Comparison of ENCODE assay signal across 11 mouse cellular contexts in genomic region chr7:125478391-125478984, GRCm38 (mm10). TPM values are rescaled to one million over a fixed set of nuclear protein-coding genes. Genes with fewer than 3 reads are reported as not detected.
DNase-seq lines count a peak whose midpoint lies in the region; ATAC-seq lines count a peak whose summit lies in the region.
"Had no signal": no experiment of that assay in that cellular context is flagged by ENCODE, and none has a peak within 500 bp of the region (broad histone marks: within the 10 kb centered on the region; RNA-seq: fewer than 3 reads in every experiment).

No protein-coding gene starts in this region.

- no peaks in the 10 kb centered on the region for H3K27me3 ChIP-seq in liver, embryonic 16.5 days (ENCODE audit: control insufficient read depth, insufficient read depth, low read depth, low read length)
- H3K27me3 ChIP-seq in forebrain, embryonic 15.5 days = no peaks in the 10 kb centered on the region
- H3K27me3 ChIP-seq: neural tube, embryonic 13.5 days had no signal

- H3K27ac ChIP-seq in liver, embryonic 16.5 days (ENCODE audit: low read length) = peak overlapping the region; percentile 67
- no peak overlapping the region for H3K27ac ChIP-seq in forebrain, embryonic 15.5 days (replicated peaks)
- H3K27ac ChIP-seq: hindbrain, embryonic 10.5 days; midbrain, embryonic 10.5 days; neural tube, embryonic 13.5 days had no signal

- peaks cover 22% of the 10 kb centered on the region for H3K4me1 ChIP-seq in liver, embryonic 16.5 days (ENCODE audit: control insufficient read depth, low read depth, low read length)
- peaks cover 17% of the 10 kb centered on the region; the same call in 1 of the 2 replicates for H3K4me1 ChIP-seq in forebrain, embryonic 15.5 days

- H3K4me3 ChIP-seq in liver, embryonic 16.5 days (ENCODE audit: low read depth, low read length) = no peak overlapping the region
- H3K4me3 ChIP-seq in forebrain, embryonic 15.5 days = no peak overlapping the region
- H3K4me3 ChIP-seq: hindbrain, embryonic 10.5 days; midbrain, embryonic 10.5 days; neural tube, embryonic 13.5 days had no signal

- DNase-seq in ovary, postnatal 36 days (ENCODE audit: low spot score) = peak; percentile 24
- no peak for DNase-seq in ovary, postnatal 14 days (ENCODE audit: low spot score)
- DNase-seq in induced T-regulatory cell, adult 2 months (ENCODE audit: low read depth) = peak; percentile 46
- DNase-seq in thymus, postnatal 4 days = no peak
- DNase-seq in cerebellum, postnatal 14 days = no peak
- DNase-seq: forebrain, postnatal 0 days had no signal

- no peaks in the 10 kb centered on the region for H3K9me3 ChIP-seq in liver, embryonic 16.5 days (replicated peaks; ENCODE audit: control insufficient read depth, low read length)
- H3K9me3 ChIP-seq in forebrain, embryonic 15.5 days = no peaks in the 10 kb centered on the region
- H3K9me3 ChIP-seq: hindbrain, embryonic 10.5 days; midbrain, embryonic 10.5 days; neural tube, embryonic 13.5 days had no signal

- H3K9ac ChIP-seq in liver, embryonic 16.5 days (ENCODE audit: low read depth, low read length) = no peak overlapping the region
- no peak overlapping the region for H3K9ac ChIP-seq in forebrain, embryonic 15.5 days (replicated peaks)
- H3K9ac ChIP-seq: forebrain, postnatal 0 days; neural tube, embryonic 13.5 days had no signal

- no peak overlapping the region for H3K4me2 ChIP-seq in liver, embryonic 16.5 days (ENCODE audit: low read depth, low read length)
- no peak overlapping the region for H3K4me2 ChIP-seq in forebrain, embryonic 15.5 days (replicated peaks)
- H3K4me2 ChIP-seq: neural tube, embryonic 13.5 days had no signal

- 77% methylated on average over 7 of the region's 7 CpGs for WGBS in liver, embryonic 16.5 days (ENCODE audit: insufficient replicate concordance)
- 90% methylated on average over 7 of the region's 7 CpGs for WGBS in forebrain, embryonic 15.5 days

- peaks cover 3% of the 10 kb centered on the region; the same call in 1 of the 2 replicates for H3K36me3 ChIP-seq in liver, embryonic 16.5 days (ENCODE audit: control insufficient read depth, insufficient read depth)
- H3K36me3 ChIP-seq in forebrain, embryonic 15.5 days = no peaks in the 10 kb centered on the region; the same call in 1 of the 2 replicates

- ATAC-seq in liver, embryonic 16.5 days (ENCODE audit: low read depth) = peak; percentile 47
- ATAC-seq in forebrain, embryonic 15.5 days (replicated peaks) = no peak
- ATAC-seq: forebrain, postnatal 0 days had no signal

RNA-seq across cellular contexts. Expression of gene Nsmce1, which starts 12.9 kb away (rescaled TPM):
- 64.6 and 70.3 TPM in 2 replicates for polyA plus RNA-seq in liver, embryonic 16.5 days (2015; fragmentation: Nextera tagmentation; extraction: Ambion mirVana)
- polyA plus RNA-seq in forebrain, embryonic 15.5 days (2015; fragmentation: Nextera tagmentation; extraction: Ambion mirVana) = 119 and 128 TPM in 2 replicates

RNA-seq across cellular contexts. Expression of gene Kdm8, which starts 34.0 kb away (rescaled TPM):
- polyA plus RNA-seq in liver, embryonic 16.5 days (2015; fragmentation: Nextera tagmentation; extraction: Ambion mirVana) = 5.6 and 5.8 TPM in 2 replicates
- 5.0 and 6.3 TPM in 2 replicates for polyA plus RNA-seq in forebrain, embryonic 15.5 days (2015; fragmentation: Nextera tagmentation; extraction: Ambion mirVana)

Comparison
In these comparisons a context has a peak if more than half of its experiments do, and no peak if none do; other contexts are left out.
1. DNase-seq: peak in ovary, postnatal 36 days (single experiment) and induced T-regulatory cell, adult 2 months (single experiment); none in ovary, postnatal 14 days (single experiment), thymus, postnatal 4 days (single experiment) and cerebellum, postnatal 14 days (0 of 2).